Mouse (Mus musculus): ENCODE measurements around the gene Aamp.
"Not testable (repeated sequence)": the region's sequence is repeated elsewhere in the genome, so short reads cannot be mapped to it uniquely, and the experiment has no call there.

Aamp gene

DNA sequence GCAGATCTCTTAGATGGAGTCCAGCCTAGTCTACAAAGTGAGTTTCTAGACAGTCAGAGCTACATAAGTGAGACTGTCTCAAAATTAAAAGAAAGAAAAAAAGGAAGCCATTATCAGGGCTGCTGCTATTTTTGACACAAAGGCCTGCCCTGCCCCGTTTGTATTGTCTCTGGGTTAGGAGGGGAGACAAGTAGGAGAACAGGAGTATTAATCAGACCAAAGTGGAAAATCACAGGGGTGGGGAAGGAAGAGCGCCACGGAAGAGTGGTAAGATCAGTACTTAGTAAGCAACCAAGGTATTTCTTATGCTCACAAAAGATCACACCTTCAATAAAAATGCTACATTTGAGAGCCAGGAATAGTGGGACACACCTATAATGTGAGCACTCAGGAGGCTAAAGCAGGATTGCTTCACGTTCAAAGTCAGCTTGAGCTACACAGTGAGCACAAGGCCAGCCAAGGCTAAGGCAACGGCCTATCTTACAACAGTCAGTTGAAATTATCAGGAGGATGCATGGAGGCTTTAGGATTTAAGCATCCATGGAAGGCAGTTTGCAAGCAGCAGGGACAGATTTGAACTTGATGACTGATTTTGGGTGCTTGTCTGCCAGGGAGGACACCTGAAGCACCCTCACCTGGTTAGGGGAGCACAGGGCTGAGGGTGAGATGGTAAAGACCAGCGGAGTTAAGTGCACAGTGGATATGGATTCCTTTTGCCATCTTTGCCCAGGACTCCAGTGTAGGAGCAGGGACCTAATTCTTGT is 16.0 kb upstream of the Aamp start:
- DNase-seq (ENCODE audit: inconsistent ontology term): no peak

DNA sequence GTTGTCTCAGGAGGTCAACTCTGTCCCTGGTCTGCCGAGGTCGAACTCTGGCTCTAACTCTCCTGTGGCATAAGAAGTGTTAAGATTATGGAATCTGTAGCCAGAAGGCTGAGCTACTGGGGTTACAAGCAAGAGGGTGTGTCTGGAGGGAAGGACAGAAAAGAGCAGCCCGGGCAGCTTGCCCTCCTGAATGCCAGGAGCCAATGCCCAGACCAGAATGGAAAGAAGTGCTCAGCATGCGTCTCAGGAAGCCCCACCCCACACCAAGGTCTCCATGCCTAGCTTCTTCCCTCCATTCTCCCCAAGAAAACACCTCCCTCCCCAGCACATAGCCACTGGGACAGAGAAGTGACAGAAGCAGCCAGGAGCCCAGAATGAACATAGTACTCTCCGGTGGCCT is 14.5 kb upstream of the Aamp start:
- peak; percentile 77 for DNase-seq (ENCODE audit: inconsistent ontology term)

DNA sequence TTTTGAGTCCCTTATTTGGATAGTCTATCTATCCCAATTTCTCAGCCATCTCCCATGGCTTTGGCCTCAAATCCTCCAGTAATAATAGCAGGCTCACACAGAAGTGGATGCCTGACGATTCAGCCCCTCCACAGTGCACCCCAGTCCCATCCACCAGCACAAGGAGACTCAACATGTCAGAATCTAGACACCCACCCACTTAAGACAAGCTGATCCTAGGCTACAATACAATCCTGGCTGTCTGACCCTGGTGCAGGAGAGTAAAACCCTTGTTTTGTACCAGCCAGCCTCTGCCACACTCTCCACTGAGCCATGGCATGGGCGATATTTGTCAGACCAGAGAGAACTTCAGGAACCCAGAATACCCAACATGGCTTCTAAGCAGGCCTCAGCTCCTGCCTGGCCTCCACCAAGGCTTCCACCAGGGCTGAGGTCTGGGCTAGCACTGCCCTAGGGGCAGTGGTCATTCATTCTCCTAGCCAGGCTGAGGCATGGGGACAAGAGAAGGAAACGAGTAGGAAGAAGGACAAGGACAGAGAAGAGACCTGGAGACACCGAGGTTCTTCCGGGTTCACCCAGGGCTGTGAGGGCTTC is 13.7 kb upstream of the Aamp start:
- no peak for DNase-seq (ENCODE audit: inconsistent ontology term)

DNA sequence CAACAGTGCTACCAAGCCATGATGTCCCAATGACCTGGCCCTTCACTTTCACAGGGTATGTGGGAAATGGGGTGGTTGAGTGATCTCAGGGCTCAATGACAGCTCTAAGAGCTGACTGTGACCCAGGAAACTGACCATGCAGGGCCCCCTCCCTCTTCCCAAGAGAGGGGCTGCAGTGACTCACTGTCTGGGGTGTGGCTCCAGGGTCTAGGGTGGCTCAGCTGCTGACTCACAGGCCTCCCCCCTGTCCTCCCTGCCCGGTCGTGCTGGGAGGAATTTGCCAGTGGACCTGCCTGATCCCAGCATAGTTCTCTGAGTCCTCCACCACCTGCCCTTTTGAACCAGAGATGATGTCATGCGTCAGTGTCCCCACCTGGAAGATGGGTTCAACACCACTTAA is 12.7 kb upstream of the Aamp start:
- DNase-seq (ENCODE audit: inconsistent ontology term): peak; percentile 93

DNA sequence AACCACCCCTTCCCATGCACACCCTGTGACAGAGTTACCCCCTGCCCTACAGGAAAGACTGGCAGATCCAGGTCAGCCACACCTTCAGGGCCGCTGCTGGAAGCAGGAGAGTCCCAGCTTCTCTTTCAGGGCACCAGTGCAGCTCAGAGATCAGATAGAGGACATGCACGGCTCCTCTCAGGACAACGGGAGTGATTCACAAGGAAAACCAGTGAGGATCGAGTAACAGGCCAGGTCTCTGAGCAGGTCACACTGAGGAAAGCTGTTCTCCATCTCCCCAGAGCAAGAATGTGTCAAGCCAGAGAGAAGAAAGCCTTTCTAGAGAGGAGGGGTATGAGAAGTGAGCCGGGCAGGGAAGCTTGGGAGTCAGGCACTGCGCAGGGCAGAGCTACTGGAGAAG is 11.9 kb upstream of the Aamp start:
- no peak for DNase-seq (ENCODE audit: inconsistent ontology term)

DNA sequence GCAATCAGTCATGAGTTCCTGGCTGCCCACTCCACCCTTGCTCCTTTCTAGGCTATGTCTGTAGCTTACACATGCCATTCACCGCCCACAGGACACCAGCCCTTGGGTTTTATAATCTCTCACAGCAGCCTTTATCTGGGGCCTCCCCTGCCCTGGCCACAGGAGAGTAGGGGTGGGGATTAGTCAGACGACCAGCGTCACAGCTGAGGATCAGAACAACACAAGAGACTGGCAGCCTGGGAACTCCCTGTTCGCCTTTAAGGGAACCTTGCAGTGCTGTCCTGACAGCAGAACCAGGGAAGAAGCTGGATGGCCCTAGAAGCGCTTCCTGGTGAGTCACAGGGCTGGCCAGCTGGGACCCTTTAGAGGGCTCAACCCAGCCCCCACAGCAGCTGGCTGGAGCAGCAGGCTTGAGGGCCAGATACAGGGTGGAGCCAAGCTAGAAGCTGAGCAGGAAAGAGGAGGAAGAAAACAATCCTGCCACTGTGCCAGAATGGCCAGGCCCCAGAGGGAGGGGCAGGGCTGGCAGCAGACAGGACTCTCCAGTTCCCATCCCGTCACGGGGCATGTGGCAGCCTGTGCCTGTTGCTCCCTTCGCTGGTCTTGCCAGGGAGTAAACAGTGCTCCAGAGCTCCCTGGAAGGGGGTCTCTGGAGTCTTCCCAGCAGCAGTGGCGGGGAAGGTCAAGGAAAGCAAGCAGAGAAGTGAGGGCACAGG is 11.1 kb upstream of the Aamp start:
- DNase-seq (ENCODE audit: inconsistent ontology term): peak; percentile 98

DNA sequence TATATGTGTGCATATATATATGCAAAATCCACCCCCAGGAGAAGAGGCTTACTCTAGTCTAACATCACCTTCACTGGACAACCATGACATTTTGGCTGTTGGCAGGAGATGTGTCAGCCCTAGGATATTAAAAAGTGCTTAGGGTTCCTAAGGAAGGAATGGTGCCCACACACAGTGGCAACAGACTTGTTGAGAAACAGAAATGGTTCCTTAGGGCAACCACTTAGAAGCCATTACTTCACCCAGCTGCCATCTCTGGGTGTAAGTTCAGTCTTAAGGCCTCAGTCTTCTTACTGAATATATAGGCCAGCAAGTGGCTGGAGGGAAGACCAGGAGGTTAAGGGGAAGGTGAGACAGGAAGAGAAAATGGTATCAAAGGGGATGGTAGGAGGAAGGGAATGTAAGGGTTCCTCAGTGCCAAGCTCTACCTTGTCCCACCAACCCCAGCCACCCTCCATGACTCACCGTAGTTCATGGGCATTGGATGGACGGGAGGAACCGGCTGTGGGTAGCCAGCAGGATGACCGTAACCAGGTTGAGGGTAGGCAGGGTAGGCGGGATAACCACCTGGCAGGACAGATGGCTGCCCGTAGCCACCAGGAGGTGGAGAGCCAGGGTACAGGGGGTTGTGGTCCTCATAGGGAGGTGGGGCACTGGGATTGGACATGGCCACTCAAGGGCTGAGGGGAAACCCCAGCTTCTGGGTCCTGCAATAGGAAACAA is 10.4 kb upstream of the Aamp start:
- DNase-seq (ENCODE audit: inconsistent ontology term): no peak

DNA sequence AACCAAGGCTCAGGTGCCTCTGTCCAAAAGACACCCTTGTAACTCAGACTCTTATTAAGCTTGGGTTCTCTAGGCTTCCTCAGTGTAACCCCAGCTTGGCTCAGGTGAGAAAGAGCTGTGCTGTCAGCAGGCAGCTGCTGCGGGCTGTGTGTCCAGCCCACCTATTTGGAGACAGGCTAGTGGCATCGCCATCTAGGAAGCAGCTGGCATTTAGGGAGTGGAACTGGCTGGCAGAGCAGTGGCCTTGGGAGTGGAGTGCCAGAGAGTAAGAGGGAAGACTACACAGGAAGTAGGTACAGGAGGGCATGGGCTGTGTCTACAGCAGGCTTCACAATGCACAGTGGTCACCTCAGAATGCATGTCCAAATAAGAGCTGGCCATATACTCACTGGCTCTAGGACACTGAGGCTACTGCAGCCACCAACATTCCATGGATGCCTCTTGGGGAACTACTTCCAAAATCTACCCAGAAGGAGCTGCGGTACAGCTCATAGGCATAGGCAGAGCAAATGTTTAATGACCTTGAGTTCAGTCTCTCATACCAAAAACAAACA is 9.6 kb upstream of the Aamp start:
- peak; percentile 51 for DNase-seq (ENCODE audit: inconsistent ontology term)

DNA sequence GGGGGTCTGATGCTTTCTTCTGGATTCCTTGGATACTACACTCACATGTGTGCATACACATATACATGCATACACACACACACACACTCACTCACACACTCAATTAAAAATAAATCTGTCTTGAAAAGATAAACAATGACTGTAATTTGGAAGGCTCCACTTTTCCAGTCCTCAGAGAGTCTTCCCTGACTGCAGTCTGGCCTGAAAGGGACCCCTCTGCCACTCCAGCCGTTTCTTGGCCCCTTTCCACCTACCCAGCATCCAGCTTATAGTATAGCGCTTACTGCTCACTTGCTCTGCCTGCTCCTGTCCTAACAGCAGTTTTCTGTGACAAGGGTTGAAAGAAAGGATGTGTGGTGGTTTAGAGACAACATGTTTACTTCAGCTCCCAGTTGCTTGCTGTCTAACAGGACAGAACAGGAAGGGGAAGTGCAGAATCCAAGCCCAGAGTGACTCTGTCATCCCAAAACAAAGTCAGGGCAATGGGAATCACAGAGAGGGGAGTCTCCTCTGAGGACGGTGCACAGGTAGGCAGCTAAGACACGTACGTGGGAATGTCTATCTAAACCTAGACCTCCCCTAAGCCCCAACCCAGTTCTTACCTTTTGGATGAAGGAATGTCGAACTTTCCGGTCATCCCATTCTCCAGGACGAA is 8.9 kb upstream of the Aamp start:
- DNase-seq (ENCODE audit: inconsistent ontology term): no peak

DNA sequence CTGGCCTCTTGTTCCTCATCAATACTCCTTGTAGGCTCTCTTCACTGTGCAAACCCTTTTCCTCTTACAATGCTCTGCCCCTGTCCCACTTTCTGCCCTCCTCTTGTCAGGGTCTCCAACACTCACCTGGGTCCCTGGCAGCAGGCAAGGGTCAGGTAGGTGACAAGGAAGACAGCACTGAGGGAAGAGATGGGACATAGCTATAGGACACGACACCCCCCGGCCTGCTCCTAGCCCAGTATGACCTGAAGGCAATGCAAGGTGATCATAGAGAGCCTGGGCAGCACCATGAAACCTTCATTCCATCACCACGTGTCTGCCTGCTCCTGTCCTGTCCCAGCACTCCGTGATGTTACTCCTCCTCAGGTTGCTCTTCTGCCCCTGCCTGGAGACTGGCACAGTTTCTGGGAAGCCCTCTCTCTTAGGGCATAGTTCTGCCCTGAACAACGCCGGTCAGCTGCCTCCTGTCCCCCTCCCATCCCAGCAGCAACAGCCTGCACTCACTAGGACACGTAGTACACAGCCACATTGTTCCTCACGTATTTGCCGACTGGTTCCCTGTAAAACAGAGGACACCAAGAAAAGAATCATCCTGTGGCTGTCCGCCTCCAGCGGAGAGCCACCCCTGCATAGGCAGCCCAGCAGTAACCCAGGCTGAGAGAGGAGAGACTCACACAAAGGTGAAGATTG is 7.9 kb upstream of the Aamp start:
- no peak for DNase-seq (ENCODE audit: inconsistent ontology term)

DNA sequence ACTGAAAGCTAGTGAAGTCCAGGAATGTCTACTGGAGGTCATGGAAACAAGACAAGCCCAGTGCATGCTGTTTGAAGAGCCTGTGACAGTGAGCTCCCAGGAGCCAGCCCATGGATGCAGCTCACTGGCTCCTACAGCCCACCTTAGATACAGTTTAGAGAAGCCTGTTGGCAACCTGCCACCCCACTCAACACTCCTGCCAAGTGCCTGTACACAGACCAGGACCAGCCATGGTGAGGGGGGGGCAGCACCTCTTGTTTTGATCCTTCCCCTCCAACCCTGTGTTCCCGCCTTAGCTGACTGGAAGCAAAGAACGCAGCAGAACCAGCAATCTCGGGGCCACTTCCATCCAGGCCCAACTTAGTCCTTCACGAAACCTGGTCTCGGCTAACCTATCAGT is 5.6 kb upstream of the Aamp start:
- no peak for DNase-seq (ENCODE audit: inconsistent ontology term)

DNA sequence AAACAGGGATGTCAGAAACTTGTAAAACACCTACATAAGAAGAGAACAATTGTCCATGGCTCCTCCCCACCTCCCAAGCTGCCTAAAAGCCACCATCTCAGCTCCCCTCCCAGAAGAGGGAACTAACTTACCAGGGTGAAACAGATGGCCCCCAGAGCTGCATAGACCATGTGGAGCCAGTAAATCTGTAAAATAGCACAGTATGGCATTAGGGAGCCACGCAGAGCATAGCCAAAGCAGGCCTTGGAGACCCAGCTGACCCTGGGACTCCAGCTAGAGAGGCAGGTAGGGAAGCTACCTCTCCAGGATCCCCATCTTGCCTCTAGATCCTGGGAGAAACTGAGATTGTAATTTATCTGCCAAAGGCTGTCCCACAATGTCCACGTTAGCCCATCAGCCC is 5.2 kb upstream of the Aamp start:
- no peak for DNase-seq (ENCODE audit: inconsistent ontology term)

DNA sequence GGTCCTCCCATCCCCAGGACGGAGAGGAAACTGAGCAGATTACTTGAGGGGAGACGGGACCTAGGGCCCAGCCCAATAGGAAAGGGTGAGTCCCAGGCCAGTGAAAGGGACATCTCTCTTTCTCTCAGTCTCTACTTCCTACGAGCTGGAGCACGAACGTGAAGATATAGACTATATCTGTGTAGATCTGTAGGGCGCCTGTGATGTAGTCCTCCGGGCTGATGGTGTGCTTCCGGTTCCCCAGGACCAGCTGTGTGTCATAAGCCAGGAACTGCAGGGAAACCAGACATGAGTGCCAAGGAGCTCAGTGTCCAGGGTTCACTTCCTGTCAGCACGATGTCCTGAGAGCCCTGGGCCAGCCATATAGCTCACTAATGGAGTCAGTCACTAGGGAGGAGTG is 4.7 kb upstream of the Aamp start:
- DNase-seq (ENCODE audit: inconsistent ontology term): no peak

DNA sequence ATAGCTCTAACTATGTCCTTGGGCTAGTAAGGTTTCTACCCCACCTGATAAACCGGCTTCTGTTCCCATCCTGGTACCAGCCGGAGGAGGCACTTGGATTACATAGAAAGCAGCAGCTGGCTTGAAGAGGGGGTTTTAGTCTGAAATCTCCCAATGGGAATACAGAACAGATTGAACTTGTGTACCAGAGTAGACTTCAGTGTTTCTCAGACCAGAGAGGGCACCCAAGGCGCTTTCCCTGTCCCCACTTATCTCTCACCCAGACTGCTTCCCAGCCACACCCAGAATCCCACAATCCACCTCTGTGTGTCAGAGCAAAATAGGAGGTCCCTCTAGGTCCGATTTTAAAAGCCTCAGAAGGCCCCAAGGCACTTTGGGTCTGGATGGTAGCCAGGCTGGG is 3.8 kb upstream of the Aamp start:
- DNase-seq (ENCODE audit: inconsistent ontology term): no peak

DNA sequence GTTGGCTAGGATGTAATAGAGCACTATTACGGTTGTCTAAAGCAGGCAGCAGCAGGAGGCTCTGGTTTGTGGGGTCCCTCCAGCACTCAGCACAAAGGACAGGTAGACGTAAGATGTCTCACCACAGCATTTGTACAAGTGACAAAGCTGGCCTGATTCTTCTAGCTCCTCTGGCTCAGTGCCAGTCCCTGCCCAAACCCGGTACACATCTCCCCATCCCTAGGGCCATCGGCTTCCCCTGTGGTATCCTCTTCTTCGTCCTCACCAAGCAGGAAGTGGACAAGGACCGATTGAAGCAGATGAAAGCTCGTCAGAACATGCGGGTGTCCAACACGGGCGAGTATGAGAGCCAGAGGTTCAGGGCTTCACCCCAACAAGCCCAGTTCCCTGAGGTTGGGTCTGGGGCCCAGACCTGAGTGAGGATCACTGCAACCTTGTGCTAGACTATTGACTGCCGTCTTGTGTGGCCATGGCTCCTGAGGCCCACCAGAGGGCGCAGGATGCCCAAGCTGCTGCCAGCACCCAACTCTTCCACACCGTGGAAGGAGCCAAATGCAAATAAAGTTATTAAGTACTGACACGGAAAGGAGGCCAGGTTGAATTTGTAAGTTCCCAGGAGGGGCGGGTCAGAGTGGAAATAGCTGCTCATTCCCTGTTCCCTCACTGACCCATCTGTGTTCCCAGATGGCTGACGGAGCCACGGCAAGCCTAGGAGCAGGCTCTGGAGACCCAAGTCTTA is 2.5 kb upstream of the Aamp start:
- not testable (repeated sequence) for DNase-seq (ENCODE audit: inconsistent ontology term)

DNA sequence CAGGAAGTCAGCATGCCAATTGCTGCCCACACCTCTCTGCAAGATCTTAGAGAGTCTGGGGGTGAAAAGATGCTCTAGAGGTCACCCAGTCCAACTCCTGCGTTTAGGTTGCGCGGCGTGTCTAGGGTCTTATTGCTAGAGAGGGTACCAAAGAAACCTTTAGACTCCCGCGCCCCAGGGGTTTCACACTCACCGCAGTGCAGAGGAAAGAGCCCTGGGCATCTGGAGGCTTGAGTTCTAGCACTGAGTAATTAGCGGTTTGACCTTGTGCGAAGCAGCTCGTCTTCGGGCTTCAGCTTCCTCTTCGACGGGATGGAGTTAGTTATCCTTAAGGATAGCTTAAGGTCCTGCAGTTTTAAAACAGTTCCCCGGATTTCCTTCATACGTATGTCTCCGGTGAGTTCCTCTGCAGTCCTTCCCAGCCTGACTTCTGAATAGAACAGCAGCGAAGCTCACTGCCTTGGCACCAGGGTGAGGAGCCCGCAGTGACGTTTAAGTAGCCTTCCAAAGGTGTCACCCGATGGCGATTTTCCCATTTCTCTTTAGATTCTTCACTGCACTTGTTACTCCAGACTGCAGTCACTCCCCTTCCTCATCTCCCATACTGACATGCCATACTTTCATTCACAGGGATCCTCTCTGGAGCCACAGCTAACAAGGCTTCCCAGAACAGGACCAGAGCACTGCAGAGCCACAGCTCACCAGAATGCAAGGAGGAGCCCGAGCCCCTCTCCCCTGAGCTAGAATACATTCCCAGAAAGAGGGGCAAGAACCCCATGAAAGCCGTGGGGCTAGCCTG is 873 bp upstream of the Aamp start:
- DNase-seq (ENCODE audit: inconsistent ontology term): no peak

DNA sequence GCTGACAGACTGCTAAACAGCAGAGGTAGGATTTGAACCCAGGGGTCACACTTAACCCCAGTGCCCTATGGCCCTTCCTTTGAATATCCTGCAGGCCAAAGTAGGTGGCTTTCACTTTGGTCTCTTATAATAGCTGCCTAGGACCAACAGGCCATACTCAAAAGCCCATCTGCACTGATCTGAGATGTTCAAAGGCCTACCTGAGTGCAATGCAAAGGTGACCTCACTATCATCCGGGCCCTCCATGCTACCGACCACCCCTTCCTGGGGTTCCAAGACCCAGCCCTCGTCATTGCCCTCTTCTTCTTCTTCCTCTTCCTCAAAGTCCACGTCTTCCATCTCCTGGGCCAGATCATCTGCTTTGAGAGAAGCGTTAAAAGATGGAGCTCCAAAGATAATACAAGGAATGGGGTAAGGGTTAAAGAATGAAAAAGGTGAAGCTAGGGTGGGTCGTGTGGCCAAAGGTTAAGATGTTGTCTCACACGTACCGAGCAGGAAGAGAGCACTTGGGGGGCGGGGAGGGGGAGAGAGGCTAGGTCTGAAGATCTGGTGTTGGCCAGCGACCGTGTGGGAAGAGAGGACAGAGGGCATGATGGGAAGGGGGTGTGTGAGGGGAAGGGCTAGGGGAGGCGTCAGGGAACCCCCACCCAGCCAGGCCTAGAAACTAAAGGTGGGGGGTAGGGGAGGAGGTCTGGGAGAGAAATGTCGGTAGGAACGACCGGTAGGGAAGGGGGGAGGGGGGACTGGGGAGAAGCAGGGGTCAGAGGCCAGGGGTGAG is 663 bp downstream of the Aamp start:
- peak; percentile 80 for DNase-seq (ENCODE audit: inconsistent ontology term)

DNA sequence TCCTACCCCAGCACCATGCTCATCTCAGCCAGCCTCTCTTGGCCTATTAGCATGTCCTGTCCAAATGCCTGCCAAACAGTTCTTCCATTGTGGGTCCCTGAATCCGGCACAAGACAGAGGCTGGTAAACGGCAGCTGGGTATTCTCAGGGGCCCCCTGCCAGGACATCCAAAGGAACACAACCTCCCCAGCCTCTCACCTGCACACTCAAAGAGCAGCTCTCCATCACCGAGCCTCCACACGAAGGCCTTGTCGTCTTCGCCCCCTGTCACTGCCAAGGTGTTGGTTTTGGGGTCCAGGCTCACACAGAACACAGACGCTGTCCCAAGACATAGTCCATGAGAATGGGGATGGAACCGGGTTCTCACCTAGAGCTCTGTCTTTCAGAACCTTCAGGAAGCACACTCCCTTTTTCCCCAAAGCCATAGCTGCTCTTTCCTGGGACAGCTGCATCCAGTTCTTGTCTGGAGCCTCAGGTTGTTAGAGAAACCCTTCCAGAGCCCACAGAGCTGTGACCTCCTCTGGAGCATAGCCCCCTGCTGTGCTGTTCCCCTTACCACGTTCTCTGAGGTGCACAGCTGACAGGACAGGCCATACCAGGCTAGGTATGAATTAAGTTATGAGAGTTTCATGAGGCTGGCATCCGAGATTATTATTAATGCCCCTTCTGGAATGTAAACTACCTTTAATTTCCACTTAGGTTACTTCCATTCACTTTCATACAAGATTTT is 1.5 kb downstream of the Aamp start:
- no peak for DNase-seq (ENCODE audit: inconsistent ontology term)
